Mouse (Mus musculus) liver, postnatal 0 days (tissue): ENCODE results near the gene Ppp1cb.

Experiments
- CTCF ChIP-seq: sonication (generic); IDR thresholded peaks from 2 replicates; pipeline ENCODE4 v1.5.1; 2016; ENCODE audit warnings: antibody characterized with exemption, low read depth
- EP300 ChIP-seq: IDR thresholded peaks from 2 replicates; pipeline ENCODE4 v1.6.1; 2016; ENCODE audit warnings: antibody characterized with exemption, low read depth, mild to moderate bottlenecking

DNA sequence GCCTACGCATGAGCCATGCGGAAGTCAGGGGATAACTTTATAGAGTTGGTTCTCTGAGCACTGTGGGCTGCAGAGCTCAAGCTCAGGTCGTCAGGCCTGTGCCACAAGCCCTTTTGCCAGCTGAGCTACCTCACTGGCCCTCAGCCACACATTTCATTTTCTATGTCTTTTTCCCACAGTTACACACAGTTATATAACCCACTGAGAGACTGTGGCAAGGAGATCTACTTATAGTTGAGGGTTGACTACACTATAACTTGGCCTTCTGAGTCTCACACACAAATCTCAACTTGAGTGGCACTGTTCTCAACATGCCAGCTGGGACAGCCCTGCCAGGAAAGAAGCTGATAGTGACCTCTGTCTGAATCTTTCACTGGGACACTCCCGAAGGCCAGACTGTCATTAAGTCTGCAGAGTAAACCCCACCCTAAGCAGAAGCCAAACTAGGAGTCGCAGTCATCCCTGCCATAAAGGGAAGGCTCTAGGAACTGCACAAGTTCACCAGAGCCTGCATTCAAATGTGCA, 44.1 kb upstream of the Ppp1cb start:
- TF ChIP-seq CTCF (no peak), EP300 (no peak)
